Mouse (Mus musculus) CH12.LX (cell line): ENCODE measurements around the gene C8g. TPM values are rescaled to one million over a fixed set of nuclear protein-coding genes. Genes with fewer than 3 reads are reported as not detected.

Experiments
- DNase-seq: peaks from one replicate; pipeline ENCODE4 v3.0.0-alpha.2; 2013; ENCODE audit errors: extremely low read depth
- H3K27ac ChIP-seq: 2 replicates; pipeline ENCODE4 v1.5.1; 2012; ENCODE audit warnings: low read depth, mild to moderate bottlenecking, control low read depth, moderate library complexity; ENCODE audit not compliant: insufficient read depth
- H3K27me3 ChIP-seq: replicated peaks from 2 replicates; pipeline ENCODE3; 2012; ENCODE audit warnings: inconsistent platforms
- H3K36me3 ChIP-seq, 2 experiments: replicated peaks in 1 of 2; 2 replicates each; pipeline versions ENCODE3 to v1.6.1; 2012; ENCODE audit warnings: inconsistent platforms in 1 of 2, low read length in 1 of 2, mild to moderate bottlenecking in 1 of 2, mixed read lengths in 1 of 2, moderate library complexity in 1 of 2; ENCODE audit not compliant: control insufficient read depth in 1 of 2, insufficient read depth in 1 of 2
- H3K4me1 ChIP-seq, 2 experiments: 2 replicates each; pipeline ENCODE4 v1.6.1; 2012; ENCODE audit warnings: inconsistent platforms in 1 of 2, moderate library complexity in 1 of 2; ENCODE audit not compliant: insufficient read depth in 2 of 2, control insufficient read depth in 1 of 2
- H3K4me2 ChIP-seq: 2 replicates; pipeline ENCODE4 v1.6.1; 2012; ENCODE audit warnings: low read depth, mild to moderate bottlenecking, control low read depth; ENCODE audit not compliant: poor library complexity, insufficient read depth, severe bottlenecking
- H3K4me3 ChIP-seq, 3 experiments: fragments of 150-350 bp in 1 of 3; sonication (generic) in 1 of 3; replicated peaks in 1 of 3; 2 replicates each; pipeline versions ENCODE3 to v1.5.1; 2011 to 2012; ENCODE audit warnings: low read depth in 2 of 3, low read length in 2 of 3, mild to moderate bottlenecking in 2 of 3, moderate library complexity in 2 of 3, control low read depth in 1 of 3, improper control_type of control experiment in 1 of 3, inconsistent platforms in 1 of 3, mixed read lengths in 1 of 3; ENCODE audit not compliant: poor library complexity in 1 of 3
- H3K79me2 ChIP-seq: replicated peaks from 2 replicates; pipeline ENCODE4 v1.6.1; 2012; ENCODE audit warnings: mild to moderate bottlenecking, moderate library complexity; ENCODE audit not compliant: control insufficient read depth, poor library complexity, insufficient read depth, severe bottlenecking; ENCODE audit errors: extremely low read depth
- H3K9ac ChIP-seq: 2 replicates; pipeline ENCODE4 v1.6.1; 2012; ENCODE audit warnings: low read depth, mild to moderate bottlenecking, control low read depth, moderate library complexity; ENCODE audit not compliant: insufficient read depth
- H3K9me3 ChIP-seq: replicated peaks from 2 replicates; pipeline ENCODE3; 2012; ENCODE audit warnings: low read length, inconsistent platforms, mixed read lengths
- CTCF ChIP-seq, 2 experiments: IDR thresholded peaks in 1 of 2; conservative IDR thresholded peaks in 1 of 2; 2 replicates each; pipeline ENCODE4 v1.5.1; 2011 to 2012; ENCODE audit warnings: low read depth in 2 of 2, low read length in 2 of 2, improper control_type of control experiment in 1 of 2, inconsistent platforms in 1 of 2, mild to moderate bottlenecking in 1 of 2, moderate library complexity in 1 of 2
- E2F4 ChIP-seq: IDR thresholded peaks from 2 replicates; pipeline ENCODE4 v1.6.1; 2011; ENCODE audit warnings: low read depth, low read length, improper control_type of control experiment; ENCODE audit not compliant: insufficient replicate concordance
- ELF1 ChIP-seq: IDR thresholded peaks from 2 replicates; pipeline ENCODE4 v1.6.1; 2014; ENCODE audit warnings: low read depth, mild to moderate bottlenecking, inconsistent platforms, low read length, improper control_type of control experiment
- GABPA ChIP-seq: IDR thresholded peaks from 2 replicates; pipeline ENCODE4 v1.6.1; 2012; ENCODE audit warnings: low read depth, low read length, improper control_type of control experiment, inconsistent platforms; ENCODE audit not compliant: insufficient replicate concordance
- HCFC1 ChIP-seq: IDR thresholded peaks from 2 replicates; pipeline ENCODE4 v1.6.1; 2012; ENCODE audit warnings: low read depth, mild to moderate bottlenecking, inconsistent platforms, low read length, improper control_type of control experiment
- IRF4 ChIP-seq: IDR thresholded peaks from 2 replicates; pipeline ENCODE4 v1.6.1; 2014; ENCODE audit warnings: low read depth, mild to moderate bottlenecking, inconsistent platforms, low read length, improper control_type of control experiment
- JUN ChIP-seq: IDR thresholded peaks from 2 replicates; pipeline ENCODE4 v1.6.1; 2011; ENCODE audit warnings: low read depth, mild to moderate bottlenecking, low read length, improper control_type of control experiment, moderate library complexity; ENCODE audit not compliant: insufficient read depth
- JUND ChIP-seq: conservative IDR thresholded peaks from 2 replicates; pipeline ENCODE4 v1.6.1; 2011; ENCODE audit warnings: low read depth, low read length, improper control_type of control experiment
- MAFK ChIP-seq: IDR thresholded peaks from 2 replicates; pipeline ENCODE4 v1.6.1; 2011; ENCODE audit warnings: low read length, improper control_type of control experiment; ENCODE audit not compliant: insufficient replicate concordance
- MAX ChIP-seq: IDR thresholded peaks from 2 replicates; pipeline ENCODE4 v1.6.1; 2011; ENCODE audit warnings: low read length, improper control_type of control experiment
- MEF2A ChIP-seq: IDR thresholded peaks from 2 replicates; pipeline ENCODE4 v1.6.1; 2014; ENCODE audit warnings: low read depth, mild to moderate bottlenecking, inconsistent platforms, low read length, improper control_type of control experiment, borderline replicate concordance
- MXI1 ChIP-seq: IDR thresholded peaks from 2 replicates; pipeline ENCODE4 v1.6.1; 2011; ENCODE audit warnings: mild to moderate bottlenecking, low read depth, low read length, improper control_type of control experiment
- NELFE ChIP-seq: IDR thresholded peaks from 2 replicates; pipeline ENCODE4 v1.6.1; 2011; ENCODE audit warnings: low read depth, low read length, improper control_type of control experiment
- PAX5 ChIP-seq: IDR thresholded peaks from 2 replicates; pipeline ENCODE4 v1.6.1; 2012; ENCODE audit warnings: low read length, inconsistent platforms, mixed read lengths
- POLR2AphosphoS2 ChIP-seq: IDR thresholded peaks from 2 replicates; pipeline ENCODE4 v1.6.1; 2011; ENCODE audit warnings: low read depth, low read length, improper control_type of control experiment
- SIN3A ChIP-seq: IDR thresholded peaks from 2 replicates; pipeline ENCODE4 v1.6.1; 2012; ENCODE audit warnings: low read length, improper control_type of control experiment, inconsistent platforms
- TBP ChIP-seq: conservative IDR thresholded peaks from 2 replicates; pipeline ENCODE4 v1.6.1; 2011; ENCODE audit warnings: low read depth, low read length, improper control_type of control experiment
- UBTF ChIP-seq: IDR thresholded peaks from 2 replicates; pipeline ENCODE4 v1.6.1; 2012; ENCODE audit warnings: low read depth, mild to moderate bottlenecking, inconsistent platforms, low read length, improper control_type of control experiment, moderate library complexity
- USF1 ChIP-seq: IDR thresholded peaks from 2 replicates; pipeline ENCODE4 v1.6.1; 2014; ENCODE audit warnings: low read depth, mild to moderate bottlenecking, inconsistent platforms, low read length, improper control_type of control experiment
- ZC3H11A ChIP-seq: IDR thresholded peaks from 2 replicates; pipeline ENCODE4 v1.6.1; 2012; ENCODE audit warnings: low read depth, mild to moderate bottlenecking, inconsistent platforms, low read length, improper control_type of control experiment
- ZKSCAN1 ChIP-seq: IDR thresholded peaks from 2 replicates; pipeline ENCODE4 v1.6.1; 2012; ENCODE audit warnings: low read depth, inconsistent platforms, low read length, improper control_type of control experiment, borderline replicate concordance
- ZMIZ1 ChIP-seq: IDR thresholded peaks from 2 replicates; pipeline ENCODE4 v1.6.1; 2012; ENCODE audit warnings: low read depth, mild to moderate bottlenecking, inconsistent platforms, low read length, improper control_type of control experiment
- dilution Hi-C: fragments of 300-500 bp; cut with MboI; formaldehyde crosslinking; loops from 2 replicates; pipeline ENCODE4 v1.14.3; 2020; ENCODE audit warnings: low sequenced_read_pairs; ENCODE audit not compliant: extremely low pct_unique_long_range_greater_than_20kb, extremely low pct_ligation_motif_present
- in situ Hi-C: fragments of 300-500 bp; cut with MboI; formaldehyde crosslinking; loops from 3 replicates; pipeline ENCODE4 v1.14.3; 2019; ENCODE audit warnings: low sequenced_read_pairs, low pct_ligation_motif_present, low pct_unique_long_range_greater_than_20kb, mixed read lengths
- polyA plus RNA-seq: library from polyadenylated mRNA; unstranded; fragments of >175 nt; gene quantifications from 2 replicates; pipeline ENCODE4 v1.2.1, GENCODE M21; 2012; ENCODE audit warnings: low read depth; ENCODE audit not compliant: insufficient read length
- total RNA-seq, 2 experiments: library from RNA; depleted of rRNA; stranded (reverse); fragments of 300-350 nt in 1 of 2; fragments of >200 nt in 1 of 2; gene quantifications; 2 replicates each; pipeline ENCODE4 v1.2.3; 2012 to 2014

The C8g gene
- total and polyA plus RNA-seq, 3 experiments: 1.2 to 2.7 (median 1.7) TPM

DNA sequence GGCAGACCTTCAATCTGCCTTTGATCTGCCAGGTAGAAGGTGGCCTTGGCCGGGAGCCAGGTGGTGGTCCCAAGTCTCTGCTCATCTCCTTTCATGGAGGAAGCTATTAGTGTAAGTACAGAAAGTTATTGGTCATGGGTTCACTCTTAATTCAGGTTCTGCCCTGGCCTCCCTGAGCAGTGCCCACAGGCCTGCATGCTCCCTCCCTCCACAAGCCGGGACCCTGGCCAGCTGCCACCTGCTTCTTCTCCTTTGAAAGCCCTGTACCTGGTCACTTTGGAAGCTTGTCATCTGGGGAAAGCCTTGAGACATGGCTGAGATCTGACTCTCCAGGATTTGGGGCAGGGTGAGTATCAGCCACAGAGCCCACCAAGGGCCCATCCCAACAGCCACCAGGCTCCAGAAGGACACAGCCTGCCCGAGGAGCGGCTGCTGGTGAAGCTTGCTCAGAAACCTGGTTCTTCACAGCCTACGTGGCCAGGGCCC, 8.0 kb downstream of the C8g start, which contains the start of gene Lcn12:
Lcn12 (minus strand) TSS at position 436 of the 486 bp plus-strand sequence.
- H3K4me2 ChIP-seq: no peak within 1 kb of the TSS
- in situ Hi-C loops: no loop called here
- H3K36me3 ChIP-seq: no peaks in the 10 kb centered on the region
- H3K4me1 ChIP-seq: peaks cover 4 to 28% of the 10 kb centered on the region in 2 experiments; a peak in 3 of 4 replicates
- no peaks in the 10 kb centered on the region for H3K9me3 ChIP-seq
- dilution Hi-C loops: no loop called here
- no peaks in the 10 kb centered on the region for H3K79me2 ChIP-seq
- TF ChIP-seq USF1 (no peak), IRF4 (no peak), PAX5 (no peak), ELF1 (no peak), MXI1 (no peak), MAFK (no peak), CTCF (conservative IDR thresholded peaks at IDR 0.05 in 1 of 2, IDR thresholded peaks at IDR 0.05 in 1 of 2; ENCODE audit: low read depth in 2 of 2, low read length in 2 of 2) (no peak), HCFC1 (no peak), POLR2AphosphoS2 (no peak), GABPA (no peak), ZKSCAN1 (no peak), MEF2A (no peak), ZMIZ1 (no peak)
- H3K9ac ChIP-seq: no peak within 1 kb of the TSS
- no peak for DNase-seq
- no peaks in the 10 kb centered on the region for H3K27me3 ChIP-seq
- no peak within 1 kb of the TSS for H3K27ac ChIP-seq
- H3K4me3 ChIP-seq: no peak within 1 kb of the TSS

DNA sequence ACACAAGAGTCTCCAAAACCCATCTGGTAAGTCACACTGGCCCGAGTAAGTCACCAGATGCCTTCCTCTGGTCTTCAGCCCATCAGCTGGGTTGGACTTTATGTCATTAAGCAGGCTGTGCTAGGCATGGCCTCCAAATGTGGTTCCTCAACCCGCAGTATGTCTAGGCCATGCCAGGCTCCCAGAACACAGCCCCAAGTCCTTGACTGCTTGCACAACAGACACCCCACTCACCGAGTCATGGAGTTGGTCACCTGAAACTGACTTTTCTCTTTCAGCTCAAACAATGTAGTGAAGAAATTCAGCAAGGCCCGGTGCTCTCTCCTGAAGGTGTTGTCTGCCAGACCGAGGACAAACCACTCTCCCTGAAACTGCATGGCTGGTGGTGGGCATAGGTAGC, 8.5 kb downstream of the C8g start:
- H3K79me2 ChIP-seq: no peaks in the 10 kb centered on the region
- H3K4me3 ChIP-seq: no peak overlapping the region
- no peak overlapping the region for H3K27ac ChIP-seq
- TF ChIP-seq ELF1: no peak
- TF ChIP-seq JUN: no peak
- TF ChIP-seq UBTF: no peak
- TF ChIP-seq POLR2AphosphoS2: no peak
- TF ChIP-seq IRF4: no peak
- no peak for TF ChIP-seq MAX
- TF ChIP-seq MEF2A: no peak
- TF ChIP-seq JUND: no peak
- no peak for TF ChIP-seq ZC3H11A
- no peak for TF ChIP-seq TBP
- TF ChIP-seq SIN3A: no peak
- TF ChIP-seq NELFE: no peak
- no peak for TF ChIP-seq E2F4
- H3K9me3 ChIP-seq: no peaks in the 10 kb centered on the region
- dilution Hi-C loops: no loop called here
- no peak overlapping the region for H3K9ac ChIP-seq
- in situ Hi-C loops: no loop called here
- H3K4me2 ChIP-seq: no peak overlapping the region
- H3K36me3 ChIP-seq: no peaks in the 10 kb centered on the region
- DNase-seq: no peak
- H3K27me3 ChIP-seq: peaks cover 4% of the 10 kb centered on the region
- H3K4me1 ChIP-seq: peaks cover 4 to 24% of the 10 kb centered on the region in 2 experiments; a peak in 3 of 4 replicates
